Mouse (Mus musculus) spleen, adult 2 months (tissue): ENCODE data around the gene Irf2bp1. TPM values are rescaled to one million over a fixed set of nuclear protein-coding genes. Genes with fewer than 3 reads are reported as not detected.
A peak's percentile ranks its signal among the peaks of the same experiment; 100 is the strongest.

Source experiments
- DNase-seq, 2 experiments: peaks; one replicate each; pipeline versions ENCODE4 v3.0.0 to v3.0.0-alpha.2; 2012 to 2021; ENCODE audit warnings: low spot score in 2 of 2, low read depth in 1 of 2
- H3K27ac ChIP-seq: fragments of 200-500 bp; 2 replicates; pipeline ENCODE4 v1.5.1; 2012; ENCODE audit warnings: low read length, inconsistent platforms; ENCODE audit not compliant: insufficient read depth
- H3K27me3 ChIP-seq: fragments of 200-500 bp; 2 replicates; pipeline ENCODE4 v1.6.1; 2012; ENCODE audit warnings: mild to moderate bottlenecking, moderate library complexity, low read length, inconsistent platforms; ENCODE audit not compliant: control insufficient read depth, insufficient read depth
- H3K36me3 ChIP-seq: fragments of 200-500 bp; 2 replicates; pipeline ENCODE4 v1.6.1; 2012; ENCODE audit warnings: mild to moderate bottlenecking, low read length, inconsistent platforms; ENCODE audit not compliant: control insufficient read depth, insufficient read depth
- H3K4me1 ChIP-seq: fragments of 200-500 bp; 2 replicates; pipeline ENCODE4 v1.6.1; 2011; ENCODE audit warnings: inconsistent platforms; ENCODE audit not compliant: control insufficient read depth, insufficient read depth, insufficient read length
- H3K4me3 ChIP-seq: fragments of 200-500 bp; 2 replicates; pipeline ENCODE4 v1.5.1; 2011; ENCODE audit warnings: mild to moderate bottlenecking, inconsistent platforms; ENCODE audit not compliant: insufficient read depth, insufficient read length; ENCODE audit errors: extremely low read depth
- CTCF ChIP-seq: fragments of 200-500 bp; IDR thresholded peaks from 2 replicates; pipeline ENCODE4 v1.5.1; 2011; ENCODE audit warnings: mild to moderate bottlenecking, inconsistent platforms; ENCODE audit not compliant: insufficient read depth, insufficient read length, insufficient replicate concordance; ENCODE audit errors: extremely low read depth
- POLR2A ChIP-seq: fragments of 200-500 bp; IDR thresholded peaks from 2 replicates; pipeline ENCODE4 v1.6.1; 2011; ENCODE audit warnings: low read depth, low read length, inconsistent platforms
- WGBS: fragments of 180-500 bp; shearing (Covaris S2); methylation state at CpG from one replicate; pipeline ENCODE4 v1.1.7; 2018; 5-methylcytosine and 5-hydroxymethylcytosine counted together
- polyA plus RNA-seq: library from polyadenylated mRNA; depleted of rRNA; stranded (reverse); fragments of >200 nt; gene quantifications from 2 replicates; pipeline ENCODE4 v1.2.3, GENCODE M21; 2012

Irf2bp1 gene
- polyA plus RNA-seq, 1 experiment = 23.8 TPM

DNA sequence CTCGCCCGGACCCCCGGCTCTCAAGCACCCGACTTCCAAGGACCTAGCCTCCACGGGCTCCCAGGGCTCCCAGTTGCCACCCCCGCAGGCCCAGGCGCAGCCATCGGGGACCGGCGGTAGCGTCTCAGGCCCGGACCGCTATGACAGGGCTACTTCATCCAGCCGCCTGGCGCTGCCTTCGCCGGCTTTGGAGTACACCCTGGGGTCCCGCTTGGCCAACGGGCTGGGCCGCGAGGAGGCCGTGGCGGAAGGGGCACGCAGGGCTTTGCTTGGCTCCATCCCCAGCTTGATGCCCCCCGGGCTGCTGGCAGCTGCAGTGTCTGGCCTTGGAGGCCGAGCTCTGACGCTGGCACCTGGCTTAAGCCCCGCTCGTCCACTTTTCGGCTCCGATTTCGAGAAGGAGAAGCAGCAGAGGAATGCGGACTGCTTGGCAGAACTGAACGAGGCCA, 811 bp downstream of the Irf2bp1 start:
- no peak for TF ChIP-seq POLR2A
- TF ChIP-seq CTCF = no peak
- peak overlapping the region; percentile 28; the same call in 1 of the 2 replicates for H3K27ac ChIP-seq
- peak in 1 of 2 experiments; percentile 27 for DNase-seq
- H3K4me3 ChIP-seq = peak overlapping the region; percentile 91
- H3K4me1 ChIP-seq = peaks cover 21% of the 10 kb centered on the region
- no peaks in the 10 kb centered on the region for H3K27me3 ChIP-seq
- H3K36me3 ChIP-seq = peaks cover 7% of the 10 kb centered on the region; the same call in 1 of the 2 replicates
- 20% methylated on average over 34 of the region's 34 CpGs for WGBS

DNA sequence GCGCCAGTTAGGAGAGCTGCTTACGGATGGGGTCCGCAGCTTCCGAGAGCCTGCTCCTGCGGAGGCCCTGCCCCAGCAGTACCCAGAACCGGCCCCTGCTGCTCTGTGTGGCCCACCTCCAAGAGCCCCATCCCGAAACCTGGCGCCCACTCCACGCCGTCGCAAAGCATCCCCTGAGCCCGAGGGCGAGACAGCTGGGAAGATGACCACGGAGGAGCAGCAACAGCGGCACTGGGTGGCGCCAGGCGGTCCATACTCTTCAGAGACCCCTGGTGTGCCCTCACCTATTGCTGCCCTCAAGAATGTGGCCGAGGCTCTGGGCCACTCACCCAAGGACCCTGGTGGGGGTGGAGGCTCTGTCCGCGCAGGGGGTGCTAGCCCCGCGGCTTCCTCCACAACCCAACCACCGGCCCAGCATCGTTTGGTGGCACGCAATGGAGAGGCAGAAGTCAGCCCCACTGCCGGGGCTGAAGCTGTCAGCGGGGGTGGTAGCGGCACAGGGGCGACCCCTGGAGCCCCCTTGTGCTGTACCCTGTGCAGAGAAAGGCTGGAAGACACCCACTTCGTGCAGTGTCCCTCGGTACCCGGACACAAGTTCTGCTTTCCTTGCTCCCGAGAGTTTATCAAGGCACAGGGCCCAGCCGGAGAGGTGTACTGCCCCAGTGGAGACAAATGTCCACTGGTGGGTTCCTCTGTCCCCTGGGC, 1.7 kb downstream of the Irf2bp1 start:
- no peak overlapping the region for H3K4me3 ChIP-seq

DNA sequence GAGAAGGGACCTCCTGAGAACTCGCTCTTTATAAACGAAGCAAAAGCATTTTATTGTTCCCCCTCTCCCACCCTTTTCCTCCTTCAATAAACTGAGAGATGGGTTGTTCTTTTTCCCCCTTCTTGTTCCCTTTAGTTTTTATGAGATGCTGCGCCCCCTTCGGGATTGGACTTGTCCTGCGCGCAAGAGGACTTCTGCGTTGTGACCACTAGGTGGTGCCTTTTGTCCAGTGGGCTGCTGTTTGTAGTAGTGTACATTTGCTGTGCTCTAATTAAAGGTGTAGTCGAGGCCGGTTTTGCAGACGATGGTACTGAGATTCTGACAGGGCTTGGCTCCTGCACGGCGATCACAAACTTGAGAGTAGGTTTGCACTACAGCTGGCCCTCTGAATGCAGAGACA, 2.6 kb downstream of the Irf2bp1 start:
- no peak overlapping the region for H3K27ac ChIP-seq
- peaks cover 15% of the 10 kb centered on the region for H3K4me1 ChIP-seq
- WGBS = 8% methylated on average over 12 of the region's 12 CpGs

More for the DNA sequence above, 1.7 kb downstream of the Irf2bp1 start:
- Histone ChIP-seq H3K27me3 (no peaks in the 10 kb centered on the region), H3K4me1 (peaks cover 15% of the 10 kb centered on the region), H3K27ac (no peak overlapping the region), H3K36me3 (peaks cover 7% of the 10 kb centered on the region; the same call in 1 of the 2 replicates)
- no peak for DNase-seq
- no peak for TF ChIP-seq POLR2A
- TF ChIP-seq CTCF = no peak
- 89% methylated on average over 34 of the region's 34 CpGs for WGBS

DNA sequence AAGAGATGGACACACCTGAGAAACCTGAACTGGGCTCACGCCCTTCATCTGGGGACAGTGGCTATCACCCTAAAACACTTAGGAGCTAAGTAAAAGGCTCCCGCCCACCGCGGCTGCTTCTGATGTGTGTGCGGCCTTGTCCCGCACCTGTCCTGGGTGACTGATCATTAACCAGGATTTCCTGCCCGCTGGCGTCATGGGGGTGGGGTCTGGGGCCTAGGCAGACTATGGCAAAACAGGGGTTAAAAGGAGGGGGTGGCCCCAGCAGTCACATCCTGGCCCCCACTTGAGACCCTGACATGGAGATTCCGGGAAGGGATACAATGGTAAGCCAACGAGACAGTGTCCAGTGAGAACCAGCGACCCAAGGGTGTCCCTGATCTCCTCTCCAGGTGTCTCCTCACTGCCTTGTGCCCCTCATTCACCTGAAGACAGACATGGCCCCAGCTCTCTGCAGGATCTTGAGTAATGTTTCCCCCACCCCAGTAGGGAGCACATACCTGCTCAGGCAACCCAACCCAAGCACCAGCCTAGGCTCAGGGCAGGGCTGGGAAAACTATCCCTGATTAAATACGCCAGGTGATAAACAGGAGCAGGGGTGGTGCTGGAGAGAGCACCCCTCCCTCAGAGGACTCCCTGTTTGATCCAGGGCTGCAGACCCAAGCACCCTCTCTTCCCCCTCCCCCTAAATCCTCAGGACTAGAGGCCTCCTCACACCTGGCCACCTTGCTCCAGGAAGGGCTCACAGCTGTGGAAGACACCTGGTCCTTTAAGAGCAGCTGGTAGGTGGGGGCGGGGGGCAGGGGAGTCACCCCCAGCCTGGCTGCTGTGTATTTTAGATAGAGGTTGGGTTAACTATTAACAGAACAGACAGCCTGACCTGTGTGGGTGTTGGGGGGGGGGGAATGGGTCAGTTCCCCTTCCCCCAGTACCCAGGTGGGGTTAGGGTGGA, 3.5 kb downstream of the Irf2bp1 start:
- TF ChIP-seq POLR2A (no peak), CTCF (no peak)
- Histone ChIP-seq H3K27ac (no peak overlapping the region), H3K4me3 (no peak overlapping the region), H3K27me3 (peaks cover 5% of the 10 kb centered on the region), H3K36me3 (peaks cover 7% of the 10 kb centered on the region; the same call in 1 of the 2 replicates), H3K4me1 (peaks cover 12% of the 10 kb centered on the region)
- 79% methylated on average over 13 of the region's 13 CpGs for WGBS
- no peak for DNase-seq

More for the DNA sequence above, 2.6 kb downstream of the Irf2bp1 start:
- Histone ChIP-seq H3K4me3 (no peak overlapping the region), H3K27me3 (no peaks in the 10 kb centered on the region), H3K36me3 (peaks cover 7% of the 10 kb centered on the region; the same call in 1 of the 2 replicates)
- TF ChIP-seq POLR2A (no peak), CTCF (peak; percentile 98)
- DNase-seq = peak; percentile 72 to 75

DNA sequence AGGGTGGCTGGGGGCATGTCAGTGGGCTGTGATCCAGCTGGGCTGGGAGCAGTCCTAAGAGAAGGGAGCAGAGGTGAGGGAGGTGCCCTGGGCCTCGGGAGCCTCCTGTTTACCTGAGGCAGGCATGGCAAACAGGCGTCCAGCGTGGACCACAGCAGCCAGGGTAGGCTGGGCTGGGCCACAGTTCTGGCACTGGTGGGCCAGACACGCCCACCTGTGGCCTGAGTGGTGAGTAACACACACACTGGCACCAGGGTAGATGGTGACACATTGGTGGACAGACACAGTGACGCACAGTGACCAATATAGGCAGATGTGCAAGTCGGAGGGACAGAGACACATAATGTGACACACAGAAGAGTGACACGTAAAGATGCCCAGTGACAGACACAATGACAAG, 6.7 kb downstream of the Irf2bp1 start:
- H3K4me1 ChIP-seq = peaks cover 5% of the 10 kb centered on the region; the same call in 1 of the 2 replicates
- no peak overlapping the region for H3K27ac ChIP-seq
- peaks cover 3% of the 10 kb centered on the region; the same call in 1 of the 2 replicates for H3K36me3 ChIP-seq
- no peak for DNase-seq
- peaks cover 6% of the 10 kb centered on the region for H3K27me3 ChIP-seq
- TF ChIP-seq CTCF (no peak), POLR2A (no peak)
- 91% methylated on average over 7 of the region's 7 CpGs for WGBS
- H3K4me3 ChIP-seq = no peak overlapping the region

DNA sequence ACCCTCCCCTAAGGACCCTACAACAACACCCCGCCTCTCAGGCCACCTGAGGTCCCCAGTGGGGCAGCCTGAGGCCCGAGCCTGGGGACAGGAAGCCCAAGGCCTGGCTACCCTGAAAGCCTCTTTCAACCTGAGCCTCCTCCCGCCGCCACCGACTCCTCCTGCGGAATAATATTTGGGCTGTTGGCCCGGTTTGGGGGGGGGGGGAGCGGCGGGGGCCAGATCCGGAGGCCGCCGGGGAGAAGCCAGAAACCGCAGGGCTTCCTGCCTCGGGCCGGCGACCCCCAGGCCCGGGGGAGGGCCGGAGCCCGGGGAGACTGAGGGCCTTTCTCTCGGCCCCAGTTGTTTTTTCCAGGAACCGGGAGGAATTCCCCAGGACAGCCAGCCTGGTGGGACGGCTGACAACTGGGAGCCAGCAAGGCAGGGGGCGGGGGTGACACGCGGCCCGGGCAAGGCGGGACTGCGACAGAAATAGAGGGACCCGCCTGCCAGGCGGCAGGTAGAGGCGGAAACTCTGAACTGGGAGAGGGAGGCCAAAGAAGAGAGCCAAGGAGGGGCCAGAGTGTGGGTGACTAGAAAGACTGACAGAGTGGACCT, 8.3 kb downstream of the Irf2bp1 start:
- 2% methylated on average over 31 of the region's 31 CpGs for WGBS
- no peak for DNase-seq
- no peaks in the 10 kb centered on the region for H3K36me3 ChIP-seq
- H3K4me3 ChIP-seq = no peak overlapping the region; the same call in 1 of the 2 replicates
- no peak for TF ChIP-seq CTCF
- TF ChIP-seq POLR2A = no peak
- peaks cover 6% of the 10 kb centered on the region for H3K27me3 ChIP-seq
- peaks cover 5% of the 10 kb centered on the region; the same call in 1 of the 2 replicates for H3K4me1 ChIP-seq
- no peak overlapping the region for H3K27ac ChIP-seq
